Mouse (Mus musculus): ENCODE measurements around the gene Vmn1r67.

Gene Vmn1r67

GRCm38 (mm10) chr7:10443031-10443430 is at the start of gene Vmn1r67:
Vmn1r67 (plus strand) TSS chr7:10443331.
- in situ Hi-C loops (cut with MboI; ENCODE audit: low pct_unique_long_range_greater_than_20kb in 1 of 2, low sequenced_read_pairs in 2 of 2, unreplicated experiment in 1 of 2): no loop called here

GRCm38 (mm10) chr7:10458166-10458565 is 15.0 kb downstream of the Vmn1r67 start:
- in situ Hi-C loops (cut with MboI; ENCODE audit: low pct_unique_long_range_greater_than_20kb in 1 of 2, low sequenced_read_pairs in 2 of 2, unreplicated experiment in 1 of 2): loop anchor here in 1 of 2 experiments (25.0 kb wide), 1 partner anchor 104 kb away; the partner anchor contains the start of gene Vmn1r68

- in situ Hi-C loops (cut with MboI; ENCODE audit: low pct_unique_long_range_greater_than_20kb in 1 of 2, low sequenced_read_pairs in 2 of 2, unreplicated experiment in 1 of 2): no loop called here
Observed at GRCm38 (mm10) chr7:10479813-10480212, 36.7 kb downstream of the Vmn1r67 start.

- in situ Hi-C loops (cut with MboI; ENCODE audit: low pct_unique_long_range_greater_than_20kb in 1 of 2, low sequenced_read_pairs in 2 of 2, unreplicated experiment in 1 of 2): no loop called here
Observed at GRCm38 (mm10) chr7:10480588-10481233, 37.6 kb downstream of the Vmn1r67 start.

- in situ Hi-C loops (cut with MboI; ENCODE audit: low pct_unique_long_range_greater_than_20kb in 1 of 2, low sequenced_read_pairs in 2 of 2, unreplicated experiment in 1 of 2): no loop called here
Observed at GRCm38 (mm10) chr7:10494786-10495521, 51.8 kb downstream of the Vmn1r67 start, which contains the start of gene Zik1. Zik1 (minus strand) TSS chr7:10495394.

- in situ Hi-C loops (cut with MboI; ENCODE audit: low pct_unique_long_range_greater_than_20kb in 1 of 2, low sequenced_read_pairs in 2 of 2, unreplicated experiment in 1 of 2): no loop called here
Observed at GRCm38 (mm10) chr7:10495578-10495977, 52.4 kb downstream of the Vmn1r67 start.
